Mouse (Mus musculus): Measurements from ENCODE around the gene Lrrc45.
"Not testable (repeated sequence)": the region's sequence is repeated elsewhere in the genome, so short reads cannot be mapped to it uniquely, and the experiment has no call there.

Gene Lrrc45

GRCm38 (mm10) chr11:120713580-120714518, at the start of gene Lrrc45, which contains the start of gene Cenpx:
Gene Lrrc45 (plus strand): TSS chr11:120713925.
Gene Cenpx (minus strand): TSS chr11:120713738.
- DNase-seq (ENCODE audit: low spot score), result peak; percentile 88

- DNase-seq (ENCODE audit: low spot score), result no peak
Observed at GRCm38 (mm10) chr11:120665406-120665805, 48.3 kb upstream of the Lrrc45 start.

GRCm38 (mm10) chr11:120666617-120667016, 47.1 kb upstream of the Lrrc45 start:
- no peak for DNase-seq (ENCODE audit: low spot score)

GRCm38 (mm10) chr11:120672687-120673593, 40.8 kb upstream of the Lrrc45 start, which contains the start of gene Aspscr1:
Gene Aspscr1 (plus strand): TSS chr11:120672973.
- peak; percentile 96 for DNase-seq (ENCODE audit: low spot score)

- DNase-seq (ENCODE audit: low spot score), result no peak
Observed at GRCm38 (mm10) chr11:120673594-120674122, 40.1 kb upstream of the Lrrc45 start.

- not testable (repeated sequence) for DNase-seq (ENCODE audit: low spot score)
Observed at GRCm38 (mm10) chr11:120675875-120676274, 37.9 kb upstream of the Lrrc45 start.

- DNase-seq (ENCODE audit: low spot score), result no peak
Observed at GRCm38 (mm10) chr11:120676951-120677350, 36.8 kb upstream of the Lrrc45 start.

GRCm38 (mm10) chr11:120679909-120680308, 33.8 kb upstream of the Lrrc45 start:
- no peak for DNase-seq (ENCODE audit: low spot score)

GRCm38 (mm10) chr11:120682683-120683082, 31.0 kb upstream of the Lrrc45 start:
- DNase-seq (ENCODE audit: low spot score), result no peak

- DNase-seq (ENCODE audit: low spot score), result no peak
Observed at GRCm38 (mm10) chr11:120683536-120683935, 30.2 kb upstream of the Lrrc45 start.

GRCm38 (mm10) chr11:120684086-120684485, 29.6 kb upstream of the Lrrc45 start:
- no peak for DNase-seq (ENCODE audit: low spot score)

GRCm38 (mm10) chr11:120684660-120685059, 29.1 kb upstream of the Lrrc45 start:
- DNase-seq (ENCODE audit: low spot score), result no peak

- no peak for DNase-seq (ENCODE audit: low spot score)
Observed at GRCm38 (mm10) chr11:120686650-120687272, 27.0 kb upstream of the Lrrc45 start.

GRCm38 (mm10) chr11:120689365-120689764, 24.4 kb upstream of the Lrrc45 start:
- no peak for DNase-seq (ENCODE audit: low spot score)

GRCm38 (mm10) chr11:120692471-120693011, 21.2 kb upstream of the Lrrc45 start:
- no peak for DNase-seq (ENCODE audit: low spot score)

GRCm38 (mm10) chr11:120693461-120693860, 20.3 kb upstream of the Lrrc45 start:
- no peak for DNase-seq (ENCODE audit: low spot score)

GRCm38 (mm10) chr11:120695184-120695583, 18.5 kb upstream of the Lrrc45 start:
- DNase-seq (ENCODE audit: low spot score), result no peak

- no peak for DNase-seq (ENCODE audit: low spot score)
Observed at GRCm38 (mm10) chr11:120695641-120696040, 18.1 kb upstream of the Lrrc45 start.

- no peak for DNase-seq (ENCODE audit: low spot score)
Observed at GRCm38 (mm10) chr11:120696568-120696967, 17.2 kb upstream of the Lrrc45 start.

- no peak for DNase-seq (ENCODE audit: low spot score)
Observed at GRCm38 (mm10) chr11:120697741-120698140, 16.0 kb upstream of the Lrrc45 start.

- DNase-seq (ENCODE audit: low spot score), result no peak
Observed at GRCm38 (mm10) chr11:120703696-120704454, 9.8 kb upstream of the Lrrc45 start.

All from urinary bladder, postnatal 25 days (tissue).